9 mouse cellular contexts compared by ENCODE assay signal in genomic region chr19:46970121-46970729, GRCm38 (mm10). TPM values are rescaled to one million over a fixed set of nuclear protein-coding genes. Genes with fewer than 3 reads are reported as not detected.
DNase-seq lines count a peak whose midpoint lies in the region; ATAC-seq and TF ChIP-seq lines count a peak whose summit lies in the region.
"Had no signal": no experiment of that assay in that cellular context is flagged by ENCODE, and none has a peak within 500 bp of the region (broad histone marks: within the 10 kb centered on the region; RNA-seq: fewer than 3 reads in every experiment).

No protein-coding gene starts in this region.

- peak overlapping the region; percentile 94 for H3K27ac ChIP-seq in hindbrain, embryonic 13.5 days
- peak overlapping the region; percentile 70 for H3K27ac ChIP-seq in midbrain, embryonic 12.5 days (replicated peaks)
- H3K27ac ChIP-seq: embryonic facial prominence, embryonic 12.5 days; limb, embryonic 13.5 days had no signal

- H3K9ac ChIP-seq in hindbrain, embryonic 13.5 days, result no peak overlapping the region
- no peak overlapping the region for H3K9ac ChIP-seq in midbrain, embryonic 12.5 days (replicated peaks)
- H3K9ac ChIP-seq: embryonic facial prominence, embryonic 12.5 days; limb, embryonic 13.5 days had no signal

- WGBS in hindbrain, embryonic 13.5 days, result 67% methylated on average over 13 of the region's 13 CpGs
- 62% methylated on average over 13 of the region's 13 CpGs for WGBS in midbrain, embryonic 12.5 days

- H3K27me3 ChIP-seq in C2C12 (ENCODE audit: control insufficient read depth, insufficient read depth, insufficient read length), result no peaks in the 10 kb centered on the region
- no peaks in the 10 kb centered on the region for H3K27me3 ChIP-seq in hindbrain, embryonic 13.5 days
- H3K27me3 ChIP-seq in midbrain, embryonic 12.5 days, result no peaks in the 10 kb centered on the region
- H3K27me3 ChIP-seq: embryonic facial prominence, embryonic 12.5 days; limb, embryonic 13.5 days had no signal

- DNase-seq in A20 (ENCODE audit: low read depth, low spot score), result peak; percentile 57
- DNase-seq in retina, embryonic 14.5 days (ENCODE audit: low spot score), result no peak
- no peak for DNase-seq in ovary, adult 18-20 months (ENCODE audit: low spot score)
- no peak for DNase-seq in spleen, postnatal 4 days (ENCODE audit: low spot score in 2 of 2)

- H3K36me3 ChIP-seq in C2C12 (ENCODE audit: control insufficient read depth, insufficient read depth), result no peaks in the 10 kb centered on the region
- no peaks in the 10 kb centered on the region for H3K36me3 ChIP-seq in hindbrain, embryonic 13.5 days
- H3K36me3 ChIP-seq in midbrain, embryonic 12.5 days, result no peaks in the 10 kb centered on the region
- H3K36me3 ChIP-seq: embryonic facial prominence, embryonic 12.5 days; limb, embryonic 13.5 days had no signal

- H3K79me2 ChIP-seq in C2C12 (ENCODE audit: control insufficient read depth, insufficient read depth), result no peaks in the 10 kb centered on the region

- H3K4me3 ChIP-seq in C2C12 (ENCODE audit: insufficient read depth, poor library complexity, severe bottlenecking), result no peak overlapping the region
- H3K4me3 ChIP-seq in hindbrain, embryonic 13.5 days, result no peak overlapping the region
- no peak overlapping the region for H3K4me3 ChIP-seq in midbrain, embryonic 12.5 days
- H3K4me3 ChIP-seq: embryonic facial prominence, embryonic 12.5 days; limb, embryonic 13.5 days had no signal

- no peaks in the 10 kb centered on the region for H3K9me3 ChIP-seq in hindbrain, embryonic 13.5 days
- H3K9me3 ChIP-seq in midbrain, embryonic 12.5 days, result no peaks in the 10 kb centered on the region
- H3K9me3 ChIP-seq: embryonic facial prominence, embryonic 12.5 days; limb, embryonic 13.5 days had no signal

- ATAC-seq in hindbrain, embryonic 13.5 days (ENCODE audit: low FRiP score), result no peak
- ATAC-seq in midbrain, embryonic 12.5 days (ENCODE audit: low FRiP score, low read depth), result no peak

- H3K4me1 ChIP-seq in hindbrain, embryonic 13.5 days (replicated peaks), result peaks cover 28% of the 10 kb centered on the region
- peaks cover 25% of the 10 kb centered on the region for H3K4me1 ChIP-seq in midbrain, embryonic 12.5 days

- H3ac ChIP-seq in C2C12 (ENCODE audit: control insufficient read depth, insufficient read length, low read depth), result peak overlapping the region; percentile 14

- no peak for TF ChIP-seq CTCF in C2C12 (IDR thresholded peaks at IDR 0.05; ENCODE audit: control insufficient read depth, insufficient read depth, insufficient read length)

- H3K4me2 ChIP-seq in hindbrain, embryonic 13.5 days, result no peak overlapping the region
- no peak overlapping the region for H3K4me2 ChIP-seq in midbrain, embryonic 12.5 days (replicated peaks)
- H3K4me2 ChIP-seq: embryonic facial prominence, embryonic 12.5 days; limb, embryonic 13.5 days had no signal

- no peaks in the 10 kb centered on the region for H3K79me3 ChIP-seq in C2C12 (ENCODE audit: low read depth)

TF ChIP-seq in C2C12, 6 proteins besides CTCF, POLR2A, EP300 and RAD21:
- TF ChIP-seq MYOD1 (IDR thresholded peaks at IDR 0.05; ENCODE audit: control insufficient read depth, insufficient read length, low read depth), result no peak
- no peak for TF ChIP-seq USF1 (IDR thresholded peaks at IDR 0.05; ENCODE audit: low read depth)
- TF ChIP-seq MYOG (IDR thresholded peaks at IDR 0.05; ENCODE audit: control insufficient read depth, extremely low read depth, insufficient read length), result no peak
- no peak for TF ChIP-seq FOSL1 (IDR thresholded peaks at IDR 0.05; ENCODE audit: insufficient read depth, low read length, poor library complexity, severe bottlenecking)
- peak; percentile 34 for TF ChIP-seq MAX (IDR thresholded peaks at IDR 0.05)

RNA-seq across cellular contexts. Expression of gene Ina, which starts 44.3 kb away (rescaled TPM):
- polyA plus RNA-seq in C2C12 (2012; fragmentation: generic; extraction: Trizol), result not detected
- polyA plus RNA-seq in hindbrain, embryonic 13.5 days (2015; fragmentation: Nextera tagmentation; extraction: Ambion mirVana), result 684 and 706 TPM in 2 replicates
- 368 and 390 TPM in 2 replicates for polyA plus RNA-seq in midbrain, embryonic 12.5 days (2016; fragmentation: Nextera tagmentation; extraction: Ambion mirVana)

RNA-seq across cellular contexts. Expression of gene Nt5c2, which starts 44.7 kb away (rescaled TPM):
- polyA plus RNA-seq in C2C12 (2012; fragmentation: generic; extraction: Trizol), result 18.2 TPM
- polyA plus RNA-seq in hindbrain, embryonic 13.5 days (2015; fragmentation: Nextera tagmentation; extraction: Ambion mirVana), result 93.2 and 98.1 TPM in 2 replicates
- 79.8 and 84.8 TPM in 2 replicates for polyA plus RNA-seq in midbrain, embryonic 12.5 days (2016; fragmentation: Nextera tagmentation; extraction: Ambion mirVana)

Comparison
In these comparisons a context has a peak if more than half of its experiments do, and no peak if none do; other contexts are left out.
1. RNA of gene Ina, which starts 44.3 kb away (polyA plus RNA-seq): 684 to 706 TPM in hindbrain, embryonic 13.5 days and 368 to 390 TPM in midbrain, embryonic 12.5 days; not detected in C2C12 (single experiment); every median in the first group is over 100 times any median in the second.